Mouse (Mus musculus): ENCODE results near the gene Gm5426.
A peak's percentile ranks its signal among the peaks of the same experiment; 100 is the strongest.
"Not testable (repeated sequence)": the region's sequence is repeated elsewhere in the genome, so short reads cannot be mapped to it uniquely, and the experiment has no call there.

Gene Gm5426

DNA sequence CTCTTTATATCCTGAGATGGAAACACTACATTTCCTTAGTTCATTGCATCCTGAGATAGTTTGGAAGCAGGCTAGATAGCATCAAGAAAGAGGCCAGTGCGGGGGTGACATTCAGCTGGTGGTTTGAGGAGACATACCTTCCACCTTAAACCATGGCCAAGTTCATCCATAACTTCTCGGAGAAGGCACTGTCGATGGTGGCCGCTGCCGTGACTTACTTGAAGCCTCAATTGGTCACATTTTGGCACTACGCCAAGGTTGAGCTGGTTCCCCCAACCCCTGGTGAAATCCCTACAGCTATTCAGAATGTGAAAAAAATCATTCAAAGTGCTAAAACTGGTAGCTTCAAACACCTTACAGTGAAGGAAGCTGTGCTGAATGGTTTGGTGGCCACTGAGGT lies at the start of gene Gm5426:
TSS of gene Gm5426 (plus strand) at position 153 of the 400 bp plus-strand sequence.
- DNase-seq (ENCODE audit: low spot score): not testable (repeated sequence)

DNA sequence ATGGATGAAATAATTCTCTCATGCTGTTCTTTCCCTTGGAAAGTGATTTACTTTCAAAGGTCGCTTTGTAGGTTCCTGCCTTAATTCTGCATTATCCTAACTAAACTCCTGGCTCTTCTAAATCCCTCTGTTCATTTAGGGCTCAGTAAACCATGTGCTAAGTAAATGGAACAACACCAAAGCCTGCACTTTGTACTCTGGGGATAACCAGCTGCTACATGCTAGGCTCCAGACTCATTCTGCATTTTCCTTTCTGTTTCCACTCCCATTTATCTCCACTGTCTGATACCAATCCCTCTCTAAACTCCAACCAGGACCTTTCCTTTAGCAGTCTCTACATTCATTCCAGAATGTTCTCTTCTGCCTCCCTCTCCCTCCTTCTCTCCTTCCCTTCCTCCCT lies 46.7 kb upstream of the Gm5426 start:
- no peak for DNase-seq (ENCODE audit: low spot score)

DNA sequence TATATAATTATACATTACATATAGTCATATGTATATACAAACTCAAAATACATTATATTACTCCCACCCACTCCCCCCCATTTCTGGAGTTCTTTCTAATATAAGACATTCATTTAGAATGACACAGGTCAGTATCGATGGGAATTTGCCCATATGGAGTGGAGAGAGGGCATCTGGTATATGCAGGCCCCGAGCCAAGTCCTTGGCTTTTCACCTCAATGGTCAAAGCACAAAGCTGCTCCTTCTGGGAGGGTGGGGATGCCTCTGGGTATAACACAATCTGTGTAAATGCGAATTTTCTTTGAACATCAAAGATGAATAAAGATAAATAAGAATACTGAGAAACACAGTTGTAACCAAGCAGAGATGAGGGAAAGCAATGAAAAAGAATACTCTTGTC lies 46.0 kb upstream of the Gm5426 start:
- no peak for DNase-seq (ENCODE audit: low spot score)

DNA sequence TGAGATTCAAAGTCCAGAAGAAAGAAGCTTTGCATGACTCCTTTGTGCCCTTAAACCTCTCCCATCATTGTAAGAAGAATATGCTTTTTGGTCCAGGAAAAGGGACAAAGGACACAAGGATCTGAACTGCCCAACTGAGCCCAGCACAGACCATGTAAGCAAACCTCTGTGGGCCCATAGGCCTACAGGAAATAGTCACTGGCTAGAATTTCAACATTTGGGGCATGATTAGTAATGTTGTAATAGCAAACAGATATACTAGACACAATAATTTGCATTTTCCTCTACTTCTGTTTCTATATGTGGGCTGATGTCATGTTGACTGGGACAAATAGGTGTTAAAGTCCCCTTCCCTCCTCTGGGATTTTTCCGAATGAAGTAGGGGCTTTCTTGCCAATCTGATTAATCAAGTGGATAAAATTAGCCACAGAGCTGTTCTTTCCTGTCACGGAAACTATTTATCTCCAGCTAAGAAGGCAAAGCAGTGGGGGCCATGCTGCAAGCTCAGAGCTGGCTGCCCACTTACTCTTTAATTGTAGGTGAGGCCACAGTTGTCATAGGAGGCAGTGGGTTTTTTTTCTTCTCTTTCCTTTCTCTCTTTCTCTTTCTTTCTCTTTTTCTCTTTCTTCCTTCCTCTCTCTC lies 42.4 kb upstream of the Gm5426 start:
- no peak for DNase-seq (ENCODE audit: low spot score)

DNA sequence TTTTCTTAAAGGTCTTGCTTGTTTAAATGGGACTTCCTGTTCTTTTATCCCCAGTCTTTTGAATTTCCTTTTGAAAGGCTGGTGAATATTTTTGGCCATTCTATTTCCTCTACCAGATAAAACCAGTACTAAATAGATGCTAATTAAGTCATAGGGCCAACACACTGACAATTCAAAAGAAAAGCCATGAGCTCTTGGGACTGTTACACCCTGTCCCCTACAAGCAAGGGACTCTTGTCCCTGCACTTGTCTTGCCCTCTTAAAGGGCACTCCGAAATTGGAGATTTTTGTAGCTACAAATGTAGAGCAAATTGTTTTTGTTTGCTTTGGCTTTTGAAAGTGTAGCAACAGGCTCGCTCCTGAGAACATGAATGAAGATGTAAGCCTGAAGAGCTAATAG lies 41.8 kb upstream of the Gm5426 start:
- DNase-seq (ENCODE audit: low spot score): no peak

DNA sequence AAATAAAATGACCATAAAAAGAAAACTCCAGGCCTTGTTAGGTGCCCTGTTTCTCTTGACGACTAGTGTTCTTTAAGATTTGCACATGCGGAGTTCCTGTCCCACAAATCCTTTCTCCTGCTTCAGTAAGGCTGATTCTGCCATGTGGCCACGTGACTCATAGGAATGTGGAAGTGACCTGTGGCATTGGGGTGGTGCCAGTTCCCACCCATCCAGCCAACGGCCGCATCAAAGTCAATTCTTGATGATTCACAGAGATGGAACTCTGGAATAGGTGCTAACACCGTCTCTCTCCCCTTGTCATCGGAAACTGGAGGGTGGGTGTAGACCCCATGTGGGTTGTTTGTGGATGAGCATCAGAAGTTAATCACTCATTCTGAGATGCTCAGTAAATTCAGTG lies 39.7 kb upstream of the Gm5426 start:
- no peak for DNase-seq (ENCODE audit: low spot score)

DNA sequence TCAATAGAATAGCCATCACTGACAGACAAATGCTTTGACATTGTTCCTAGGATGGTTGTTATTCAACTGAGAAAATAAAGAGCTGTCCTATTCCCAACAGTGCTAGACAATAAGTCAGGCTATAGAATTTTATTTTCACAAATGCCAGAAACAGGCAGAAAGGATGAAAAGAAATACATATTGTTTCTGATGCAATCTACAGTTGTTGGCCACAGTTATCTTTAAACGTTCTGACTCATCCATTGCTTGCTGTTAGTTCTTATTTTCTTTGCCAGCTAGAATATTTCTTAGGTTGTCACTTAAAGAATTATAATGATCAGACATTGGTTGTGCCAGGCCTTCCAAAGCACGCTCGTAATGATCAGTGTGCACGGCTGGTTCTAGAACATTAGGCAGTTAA lies 35.4 kb upstream of the Gm5426 start:
- no peak for DNase-seq (ENCODE audit: low spot score)

DNA sequence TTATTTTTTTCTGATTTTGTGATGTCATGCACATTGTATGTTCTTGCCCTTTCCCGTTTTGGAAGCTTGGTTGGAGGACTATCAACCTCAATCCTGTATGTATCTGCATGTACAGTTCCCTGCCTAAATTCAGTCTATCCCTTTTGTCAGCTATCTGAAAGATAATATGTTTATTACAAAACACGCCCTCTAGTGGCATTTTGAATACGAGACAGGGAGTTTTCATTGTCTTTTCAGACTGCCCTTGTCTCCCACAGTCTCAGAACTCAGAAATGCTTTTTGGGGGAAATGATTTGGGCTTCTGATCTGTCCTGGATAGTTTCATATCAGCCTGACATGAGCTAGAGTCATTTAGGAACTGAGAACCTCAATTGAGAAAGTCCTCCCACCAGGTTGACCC lies 32.2 kb upstream of the Gm5426 start:
- DNase-seq (ENCODE audit: low spot score): no peak

DNA sequence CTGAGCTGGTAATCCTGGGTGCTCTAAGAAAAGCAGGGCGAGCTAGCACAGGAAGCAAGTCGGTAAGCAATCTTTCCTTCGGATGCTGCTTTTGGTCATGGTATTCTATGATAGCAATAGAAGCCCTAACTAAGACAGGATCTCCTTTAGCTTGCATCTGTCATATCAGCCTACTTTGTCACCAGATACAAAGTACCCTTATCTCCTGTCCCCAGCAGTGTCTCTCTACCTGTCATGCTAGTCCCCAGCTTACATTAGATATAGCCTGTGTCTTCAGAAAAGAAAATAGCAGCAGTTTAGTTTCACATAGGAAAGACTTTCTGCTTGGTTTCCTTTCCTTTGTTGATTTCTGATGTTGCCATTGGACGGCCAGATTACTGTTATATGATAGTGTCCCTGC lies 31.8 kb upstream of the Gm5426 start:
- DNase-seq (ENCODE audit: low spot score): no peak

DNA sequence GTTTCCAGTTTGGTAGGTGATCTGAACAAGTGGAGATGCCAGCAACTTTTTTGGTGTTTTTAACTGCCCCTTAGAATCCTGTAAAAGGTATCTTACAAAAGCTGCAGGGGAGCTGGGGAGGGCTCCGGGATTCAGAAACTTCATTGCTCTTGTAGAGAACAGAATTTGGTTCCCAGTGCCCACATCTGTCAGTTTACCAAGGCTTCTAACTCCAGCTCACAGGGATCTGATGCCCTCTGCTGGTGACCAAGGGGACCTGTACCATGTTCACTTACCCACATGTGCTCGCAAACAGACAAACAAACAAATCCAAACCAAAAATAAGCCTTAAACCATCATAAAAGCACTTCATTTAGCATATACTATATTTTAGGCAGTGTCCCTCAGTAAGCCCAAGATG lies 31.3 kb upstream of the Gm5426 start:
- DNase-seq (ENCODE audit: low spot score): no peak

DNA sequence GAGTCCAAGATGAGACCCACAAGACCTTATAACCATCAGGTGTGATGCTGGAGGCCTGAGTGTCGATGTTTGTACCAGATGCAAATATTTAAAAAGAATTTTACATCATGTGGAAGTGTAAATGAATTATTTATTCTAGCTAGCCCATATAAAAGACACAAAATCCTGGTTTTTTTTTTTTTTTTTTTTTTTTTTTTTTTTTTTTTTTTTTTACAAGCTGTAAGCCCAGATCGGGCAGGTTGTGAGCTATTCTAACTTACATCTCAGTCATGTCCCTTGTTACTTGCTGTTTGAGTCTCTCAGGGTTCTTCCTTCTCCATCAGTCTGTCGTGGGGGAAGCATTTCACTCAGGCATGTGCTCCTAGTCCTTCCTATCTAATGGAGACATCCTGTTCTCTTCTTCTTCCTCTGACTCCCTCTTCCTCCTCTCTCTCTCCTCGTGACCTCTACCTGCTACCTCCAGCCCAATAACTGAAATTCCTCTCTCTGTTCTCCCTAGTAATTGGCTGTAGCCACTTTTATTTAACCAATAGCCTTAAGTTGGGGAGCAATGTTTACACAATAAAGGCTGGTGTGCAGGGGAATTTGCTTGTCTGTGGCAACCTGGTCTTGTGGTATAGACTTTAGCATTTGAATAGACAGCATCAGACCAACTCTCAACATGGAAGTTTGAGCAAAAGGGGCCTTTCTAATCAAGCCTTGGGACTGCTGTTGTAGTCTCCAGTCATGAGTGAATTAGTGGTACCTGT lies 29.3 kb upstream of the Gm5426 start:
- DNase-seq (ENCODE audit: low spot score): no peak

DNA sequence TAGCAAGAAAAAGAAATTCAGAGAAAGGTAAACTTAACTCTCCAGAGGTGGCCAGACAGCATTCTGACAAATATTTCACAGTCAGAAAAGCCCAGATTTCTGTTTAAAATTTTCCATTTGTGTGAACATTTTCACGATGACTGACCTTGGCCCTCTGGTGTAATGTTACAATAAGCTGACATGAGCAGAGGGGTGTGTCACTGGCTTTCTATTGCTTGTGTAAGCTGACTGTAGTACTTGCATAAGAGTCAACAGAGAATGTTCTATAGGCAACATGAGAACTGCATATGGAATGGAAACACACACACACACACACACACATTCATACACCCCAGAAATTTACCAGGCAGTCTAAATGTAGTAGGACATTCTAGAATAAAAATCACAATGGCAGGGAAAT lies 28.6 kb upstream of the Gm5426 start:
- no peak for DNase-seq (ENCODE audit: low spot score)

DNA sequence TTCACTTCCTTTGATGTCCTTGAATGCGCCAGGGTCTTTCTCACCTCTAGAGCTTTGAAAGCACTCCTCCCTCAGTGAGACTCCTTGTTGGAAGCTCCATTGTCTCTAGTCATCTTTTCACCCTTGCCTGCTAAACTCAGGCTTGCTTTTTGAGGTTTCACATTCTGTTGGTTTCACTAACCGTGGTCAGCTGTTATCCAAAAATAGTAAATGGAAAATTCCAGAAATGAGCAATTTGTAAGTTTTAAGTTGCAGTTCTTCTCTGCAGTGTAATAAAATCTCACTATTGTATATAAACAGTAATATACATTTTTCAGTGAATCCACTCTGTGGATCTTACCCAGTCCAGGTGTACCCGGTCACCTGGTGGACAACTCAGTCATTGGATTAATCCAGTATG lies 21.1 kb upstream of the Gm5426 start:
- DNase-seq (ENCODE audit: low spot score): no peak

DNA sequence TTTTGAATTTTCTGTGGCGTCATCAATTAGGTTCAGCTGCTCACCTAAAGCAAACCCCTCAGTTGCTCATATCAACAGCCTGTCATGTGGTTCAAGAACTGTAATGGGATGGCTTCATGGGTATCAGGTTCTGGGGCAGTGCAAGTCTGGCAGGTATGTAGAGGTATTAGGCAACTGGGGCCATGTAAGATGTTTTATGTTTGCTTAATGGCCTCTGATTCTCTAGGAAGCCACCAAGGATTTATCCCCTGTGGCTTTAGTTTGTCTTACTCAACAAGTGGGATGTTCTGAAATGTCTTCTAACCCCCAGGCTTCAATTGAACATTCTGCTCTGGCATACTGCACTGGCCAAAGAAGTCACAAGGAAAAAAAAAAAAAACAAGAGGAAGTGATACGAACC lies 15.6 kb upstream of the Gm5426 start:
- DNase-seq (ENCODE audit: low spot score): no peak

DNA sequence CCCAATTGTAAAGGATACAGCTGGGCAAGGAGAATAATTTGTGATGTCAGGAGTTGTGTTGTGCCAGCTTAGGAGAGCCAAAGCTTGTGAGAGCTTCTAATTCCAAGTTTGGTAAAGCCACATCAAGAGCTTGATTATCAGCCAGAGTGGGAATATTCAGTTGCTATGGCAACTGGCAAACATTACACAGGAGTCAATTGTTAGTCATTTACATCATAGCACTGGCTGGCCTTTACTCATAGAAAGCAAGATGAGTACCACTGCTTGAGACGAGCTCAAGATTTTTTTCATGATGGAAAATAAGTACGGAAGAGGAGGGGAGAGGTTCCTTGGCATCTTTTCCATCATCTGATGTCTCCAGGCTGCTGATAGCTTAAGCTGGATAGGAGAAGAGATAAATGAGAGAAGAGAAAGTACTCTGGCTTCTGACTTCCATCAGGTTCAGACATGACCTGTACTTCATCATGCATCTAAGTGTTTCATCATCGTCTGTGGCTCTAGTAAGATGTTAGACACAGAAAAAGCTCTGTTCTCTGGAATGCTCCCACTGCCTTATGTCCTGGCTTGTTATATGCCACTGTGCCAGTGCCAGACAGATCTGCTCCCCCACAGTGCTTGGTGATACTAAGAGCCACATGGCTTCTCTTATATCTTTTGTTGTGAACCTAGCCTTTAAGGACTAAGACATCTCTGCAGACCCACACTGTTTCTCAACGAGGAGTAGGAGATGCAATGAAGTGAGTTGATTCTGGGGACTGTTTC lies 15.0 kb upstream of the Gm5426 start:
- DNase-seq (ENCODE audit: low spot score): no peak

DNA sequence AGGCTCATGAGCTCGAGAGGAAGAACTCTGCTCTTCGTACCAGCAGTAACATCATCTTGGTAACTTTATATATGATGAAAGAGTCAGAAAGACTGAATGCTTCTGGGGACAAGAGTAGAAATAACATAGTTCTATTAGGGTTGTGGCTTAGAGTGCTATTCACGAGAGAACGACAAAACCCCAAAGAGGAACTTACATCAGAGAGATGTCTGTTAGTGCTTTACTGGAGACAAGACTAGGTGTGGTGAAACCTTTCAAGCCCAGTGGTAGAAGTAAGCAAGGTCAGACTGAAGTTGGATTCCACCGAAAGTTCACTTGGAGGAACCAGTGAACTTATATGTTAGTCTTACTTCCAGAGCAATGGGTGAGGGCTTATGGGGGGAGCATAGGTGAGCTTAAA lies 12.5 kb upstream of the Gm5426 start:
- no peak for DNase-seq (ENCODE audit: low spot score)

DNA sequence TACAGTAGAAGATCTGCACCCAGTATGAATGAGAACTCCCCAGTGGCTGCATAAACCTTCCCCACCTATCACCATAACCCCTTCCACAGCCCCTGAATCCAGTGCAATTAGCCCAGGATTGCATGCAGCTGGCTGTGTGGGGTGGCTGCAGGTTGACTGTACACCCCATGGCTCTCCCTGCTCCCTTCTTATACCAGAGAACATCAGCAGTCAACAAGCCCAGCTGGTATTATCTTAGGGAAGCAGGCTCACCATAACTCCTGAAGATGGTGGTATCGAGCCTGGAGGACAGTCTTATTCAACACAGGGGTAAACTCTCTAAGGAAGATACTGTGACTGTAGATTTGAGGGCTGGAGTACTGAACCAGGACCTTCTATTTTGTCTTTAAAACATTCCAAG lies 12.1 kb upstream of the Gm5426 start:
- no peak for DNase-seq (ENCODE audit: low spot score)

DNA sequence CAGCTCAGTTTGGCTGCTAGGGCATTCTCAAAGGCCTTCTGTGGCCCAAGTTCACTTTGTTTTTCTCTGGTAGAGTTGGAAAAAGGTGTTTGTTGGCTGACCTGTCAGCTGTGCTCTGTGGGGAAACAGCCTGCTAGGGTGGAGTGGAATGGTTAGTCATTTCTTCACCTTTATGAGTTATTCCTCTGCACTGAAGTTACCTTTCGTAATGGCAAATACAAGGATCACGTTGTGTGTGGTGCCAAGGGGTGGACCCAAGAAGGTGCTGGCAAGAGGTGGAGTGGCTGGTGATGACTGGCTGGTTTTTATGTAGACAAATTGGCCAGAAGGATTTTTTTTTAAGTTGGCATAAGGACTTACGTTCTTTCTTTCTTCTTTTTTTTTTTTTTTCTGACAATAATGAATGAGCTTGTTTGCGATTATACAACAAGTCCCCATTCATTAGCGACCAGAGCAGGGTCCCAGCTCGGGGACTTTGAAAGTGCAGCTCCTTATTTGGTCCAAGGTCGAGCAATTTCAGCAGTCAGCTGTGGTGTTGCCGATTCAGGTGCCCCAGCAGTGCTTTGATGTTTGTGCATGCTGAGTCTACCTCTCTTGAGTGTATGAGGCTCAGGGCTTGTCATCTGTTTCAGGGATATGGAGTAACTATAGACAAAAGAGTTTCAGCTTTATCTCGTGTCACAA lies 10.5 kb upstream of the Gm5426 start:
- DNase-seq (ENCODE audit: low spot score): no peak

DNA sequence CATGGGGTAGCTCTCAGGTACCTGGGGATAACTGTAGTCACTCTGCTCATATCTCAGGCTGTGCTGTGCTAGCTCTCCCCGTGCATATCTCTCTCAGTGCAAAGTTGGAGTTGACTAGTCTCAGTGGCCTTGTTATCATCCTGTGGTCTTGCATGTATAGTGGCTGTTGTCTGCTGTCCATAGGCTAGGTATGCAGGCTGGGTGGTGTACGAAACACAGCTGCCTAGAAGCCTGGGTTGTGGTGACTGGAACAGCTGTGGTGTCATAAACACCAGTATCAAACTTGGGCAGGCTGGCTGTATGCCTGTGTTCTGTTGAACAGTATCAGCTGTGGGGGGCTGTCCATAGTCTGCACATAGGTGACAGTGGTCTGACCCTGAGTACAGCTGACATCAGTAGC lies 7.2 kb upstream of the Gm5426 start:
- no peak for DNase-seq (ENCODE audit: low spot score)

DNA sequence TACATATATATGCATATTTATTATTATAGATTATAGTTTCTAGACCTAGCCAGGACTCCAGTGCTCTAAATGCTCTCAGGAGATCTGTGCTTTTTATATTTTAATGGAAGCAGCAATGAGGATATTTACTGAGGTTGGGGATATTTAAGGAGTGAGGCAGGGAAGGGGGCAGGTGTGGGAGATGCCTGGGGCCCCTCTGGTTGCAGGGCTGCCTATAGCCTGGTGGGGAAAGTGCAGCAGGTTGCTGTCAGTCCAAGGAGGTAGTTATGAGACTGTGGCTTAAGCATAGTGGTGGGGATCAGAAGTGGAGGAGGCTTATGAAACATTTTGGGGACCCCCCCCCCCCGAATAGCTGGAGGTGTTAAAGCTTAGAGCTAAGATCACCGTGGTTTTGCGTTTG lies 6.0 kb upstream of the Gm5426 start:
- no peak for DNase-seq (ENCODE audit: low spot score)

DNA sequence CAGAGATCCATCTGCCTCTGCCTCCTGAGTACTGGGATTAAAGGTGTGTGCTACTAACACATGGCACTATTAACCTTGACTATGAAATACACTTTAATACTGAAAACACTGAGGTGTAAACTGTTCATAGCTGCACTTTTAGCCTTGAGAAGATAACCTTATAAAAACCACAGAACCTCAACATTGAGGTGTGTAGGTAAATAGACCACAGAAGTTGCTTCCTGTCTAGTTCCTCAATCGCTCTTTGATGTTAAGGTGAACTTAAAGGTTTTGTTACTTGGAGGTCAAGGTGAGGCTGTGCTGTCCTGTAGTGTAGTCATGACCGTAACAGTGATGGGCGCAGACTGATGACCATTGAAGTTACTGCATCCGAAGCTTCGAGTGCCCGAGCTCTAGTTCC lies 5.3 kb upstream of the Gm5426 start:
- DNase-seq (ENCODE audit: low spot score): no peak

DNA sequence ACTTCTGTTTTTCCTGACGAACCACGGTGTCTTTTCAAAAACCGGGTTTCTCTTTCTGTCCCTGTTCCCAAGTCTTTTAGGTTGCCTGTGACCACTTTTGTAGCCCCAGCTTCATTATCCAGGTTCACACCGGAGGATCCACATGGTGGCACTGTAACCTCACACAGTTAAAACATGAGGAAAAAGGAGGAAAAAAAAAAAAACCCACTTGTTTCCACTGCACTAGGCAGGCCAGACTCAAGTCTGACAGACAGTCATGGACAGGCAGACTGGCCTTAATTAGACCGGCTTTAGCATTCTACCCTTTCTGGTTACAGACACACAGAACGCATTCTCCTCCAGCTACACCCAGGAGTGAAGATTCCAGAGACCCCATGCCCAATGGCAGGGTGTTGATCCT lies 4.2 kb upstream of the Gm5426 start:
- peak; percentile 25 for DNase-seq (ENCODE audit: low spot score)

DNA sequence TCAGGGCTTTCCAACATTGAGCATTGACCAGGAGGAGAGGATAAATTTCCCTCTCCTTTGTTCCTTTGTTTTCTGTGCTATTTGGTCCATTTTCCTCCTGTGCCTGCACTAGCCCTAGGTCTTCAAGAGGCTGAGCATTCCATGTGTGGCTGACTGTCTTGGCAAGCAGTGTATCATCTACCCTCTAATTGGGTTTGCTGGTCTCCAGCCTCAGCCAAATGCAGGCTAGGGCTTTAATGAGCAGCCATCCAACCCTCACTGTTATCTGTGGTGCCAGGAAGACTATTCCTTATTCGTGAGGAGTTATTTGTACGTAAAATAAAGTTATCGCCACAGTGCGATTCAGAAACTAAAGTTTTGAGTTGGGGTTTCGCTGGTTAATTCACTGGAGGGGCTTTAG lies 2.2 kb downstream of the Gm5426 start:
- no peak for DNase-seq (ENCODE audit: low spot score)

Data from left cerebral cortex, adult 11 months (tissue).